Mouse (Mus musculus): ENCODE measurements around the gene Cuedc2. TPM values are rescaled to one million over a fixed set of nuclear protein-coding genes. Genes with fewer than 3 reads are reported as not detected.

Cuedc2 gene
- total and polyA plus RNA-seq, 3 experiments = 251 to 302 (median 297) TPM

- H3K9ac ChIP-seq (ENCODE audit: control insufficient read depth, low read depth, low read length, poor library complexity, severe bottlenecking) = no peak overlapping the region
- no peak overlapping the region for H3K27ac ChIP-seq (ENCODE audit: control insufficient read depth, low read depth, low read length)
- peaks cover 6% of the 10 kb centered on the region for H3K79me2 ChIP-seq (ENCODE audit: control insufficient read depth, insufficient read depth, low read length, poor library complexity)
- no peak for DNase-seq (ENCODE audit: low read depth, low spot score)
- TF ChIP-seq SMC3 (IDR thresholded peaks at IDR 0.05; ENCODE audit: low read depth, low read length) (no peak), ELF1 (IDR thresholded peaks at IDR 0.05; ENCODE audit: low read depth, low read length) (no peak), E2F4 (IDR thresholded peaks at IDR 0.05; ENCODE audit: borderline replicate concordance, low read depth, low read length) (no peak), ETS1 (IDR thresholded peaks at IDR 0.05; ENCODE audit: low read depth, low read length) (no peak), ZC3H11A (IDR thresholded peaks at IDR 0.05; ENCODE audit: low read depth, low read length) (no peak), MYB (IDR thresholded peaks at IDR 0.05; ENCODE audit: low read depth, low read length) (no peak)
- H3K36me3 ChIP-seq (ENCODE audit: control insufficient read depth in 1 of 2, insufficient read depth in 2 of 2, low read length in 2 of 2) = peaks cover 0 to 5% of the 10 kb centered on the region in 2 experiments; a peak in 2 of 4 replicates
- H3K9me3 ChIP-seq (replicated peaks; ENCODE audit: insufficient read depth, low read length) = no peaks in the 10 kb centered on the region
- H3K4me3 ChIP-seq (ENCODE audit: control insufficient read depth in 1 of 2, insufficient read depth in 1 of 2, low read depth in 2 of 2, low read length in 2 of 2) = no peak overlapping the region
- peaks cover 0 to 12% of the 10 kb centered on the region in 2 experiments; a peak in 2 of 4 replicates for H3K4me1 ChIP-seq (ENCODE audit: control insufficient read depth in 1 of 2, insufficient read depth in 2 of 2, low read length in 2 of 2)
- no peaks in the 10 kb centered on the region for H3K27me3 ChIP-seq (ENCODE audit: control insufficient read depth in 1 of 2, insufficient read depth in 2 of 2, low read length in 2 of 2)
These were observed 6.6 kb downstream of the Cuedc2 start for GRCm38 (mm10) chr19:46331936-46332335.

- Histone ChIP-seq H3K27me3 (ENCODE audit: control insufficient read depth in 1 of 2, insufficient read depth in 2 of 2, low read length in 2 of 2) (no peaks in the 10 kb centered on the region), H3K4me1 (ENCODE audit: control insufficient read depth in 1 of 2, insufficient read depth in 2 of 2, low read length in 2 of 2) (peaks cover 0 to 17% of the 10 kb centered on the region in 2 experiments; a peak in 2 of 4 replicates), H3K36me3 (ENCODE audit: control insufficient read depth in 1 of 2, insufficient read depth in 2 of 2, low read length in 2 of 2) (peaks cover 0 to 5% of the 10 kb centered on the region in 2 experiments; a peak in 2 of 4 replicates), H3K27ac (ENCODE audit: control insufficient read depth, low read depth, low read length) (no peak overlapping the region), H3K9ac (ENCODE audit: control insufficient read depth, low read depth, low read length, poor library complexity, severe bottlenecking) (no peak overlapping the region), H3K4me3 (ENCODE audit: control insufficient read depth in 1 of 2, insufficient read depth in 1 of 2, low read depth in 2 of 2, low read length in 2 of 2) (no peak overlapping the region), H3K79me2 (ENCODE audit: control insufficient read depth, insufficient read depth, low read length, poor library complexity) (peaks cover 2% of the 10 kb centered on the region; the same call in 1 of the 2 replicates), H3K9me3 (replicated peaks; ENCODE audit: insufficient read depth, low read length) (no peaks in the 10 kb centered on the region)
- no peak for DNase-seq (ENCODE audit: low read depth, low spot score)
- TF ChIP-seq ETS1 (IDR thresholded peaks at IDR 0.05; ENCODE audit: low read depth, low read length) (no peak), ZNF384 (IDR thresholded peaks at IDR 0.05; ENCODE audit: low read depth, low read length) (no peak), EP300 (IDR thresholded peaks at IDR 0.05; ENCODE audit: low read depth in 1 of 2, low read length in 2 of 2) (no peak), ZC3H11A (IDR thresholded peaks at IDR 0.05; ENCODE audit: low read depth, low read length) (no peak), CTCF (IDR thresholded peaks at IDR 0.05 in 2 of 3, conservative IDR thresholded peaks at IDR 0.05 in 1 of 3; ENCODE audit: control insufficient read depth in 1 of 3, insufficient read depth in 1 of 3, low read depth in 2 of 3, low read length in 3 of 3, poor library complexity in 1 of 3, severe bottlenecking in 1 of 3) (no peak), GABPA (IDR thresholded peaks at IDR 0.05; ENCODE audit: low read depth, low read length) (no peak), ZMIZ1 (IDR thresholded peaks at IDR 0.05; ENCODE audit: low read depth, low read length) (no peak), E2F4 (IDR thresholded peaks at IDR 0.05; ENCODE audit: borderline replicate concordance, low read depth, low read length) (no peak)
These were observed 7.2 kb downstream of the Cuedc2 start for GRCm38 (mm10) chr19:46331326-46331725.

- peaks cover 2% of the 10 kb centered on the region; the same call in 1 of the 2 replicates for H3K79me2 ChIP-seq (ENCODE audit: control insufficient read depth, insufficient read depth, low read length, poor library complexity)
- H3K9me3 ChIP-seq (replicated peaks; ENCODE audit: insufficient read depth, low read length) = no peaks in the 10 kb centered on the region
- H3K36me3 ChIP-seq (ENCODE audit: control insufficient read depth in 1 of 2, insufficient read depth in 2 of 2, low read length in 2 of 2) = peaks cover 0 to 5% of the 10 kb centered on the region in 2 experiments; a peak in 2 of 4 replicates
- peaks cover 0 to 18% of the 10 kb centered on the region in 2 experiments; a peak in 2 of 4 replicates for H3K4me1 ChIP-seq (ENCODE audit: control insufficient read depth in 1 of 2, insufficient read depth in 2 of 2, low read length in 2 of 2)
- no peak overlapping the region for H3K4me3 ChIP-seq (ENCODE audit: control insufficient read depth in 1 of 2, insufficient read depth in 1 of 2, low read depth in 2 of 2, low read length in 2 of 2)
- H3K27me3 ChIP-seq (ENCODE audit: control insufficient read depth in 1 of 2, insufficient read depth in 2 of 2, low read length in 2 of 2) = no peaks in the 10 kb centered on the region
- H3K27ac ChIP-seq (ENCODE audit: control insufficient read depth, low read depth, low read length) = no peak overlapping the region
- no peak for TF ChIP-seq RCOR1 (IDR thresholded peaks at IDR 0.05; ENCODE audit: low read depth, low read length)
- TF ChIP-seq EP300 (IDR thresholded peaks at IDR 0.05; ENCODE audit: low read depth in 1 of 2, low read length in 2 of 2) = no peak
- TF ChIP-seq POLR2AphosphoS2 (IDR thresholded peaks at IDR 0.05; ENCODE audit: low read length) = 0 out of 2 replicates have a peak, but pooled peaks have one; percentile 11
- TF ChIP-seq CHD1 (IDR thresholded peaks at IDR 0.05; ENCODE audit: low read depth, low read length) = no peak
- H3K9ac ChIP-seq (ENCODE audit: control insufficient read depth, low read depth, low read length, poor library complexity, severe bottlenecking) = no peak overlapping the region
- no peak for DNase-seq (ENCODE audit: low read depth, low spot score)
These were observed 7.8 kb downstream of the Cuedc2 start for GRCm38 (mm10) chr19:46330696-46331095.

All from MEL (cell line).